ENCODE assay signal across 32 mouse cellular contexts in the genomic region with DNA sequence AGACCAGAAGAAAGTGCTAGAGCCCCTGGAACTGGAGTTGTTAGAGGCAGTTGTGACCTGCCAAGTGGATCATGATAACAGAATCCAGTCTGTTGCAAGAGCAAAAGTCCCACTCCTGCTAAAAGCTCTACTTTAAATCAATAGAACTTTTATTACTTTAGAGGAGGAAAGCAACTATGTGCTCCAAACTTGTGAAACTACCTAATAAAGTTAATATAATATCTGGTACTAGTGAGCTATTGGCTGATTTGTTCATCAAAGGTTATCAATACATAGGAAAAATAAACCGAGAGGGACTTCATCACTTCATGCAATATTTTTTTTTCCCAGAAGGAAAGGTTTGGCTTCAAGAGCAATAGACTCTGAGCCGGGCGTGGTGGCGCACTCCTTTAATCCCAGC.
"Had no signal": no experiment of that assay in that cellular context is flagged by ENCODE, and none has a peak within 500 bp of the region (broad histone marks: within the 10 kb centered on the region; RNA-seq: fewer than 3 reads in every experiment).

No protein-coding gene starts in this region.

- DNase-seq: left cerebral cortex, postnatal 4 days; liver; liver, embryonic 13.5 days; liver, postnatal 0 days; lung, adult 18-20 months; lung, adult 2 months; lung, embryonic 14.5 days; lung, postnatal 10 days; lung, postnatal 14 days; lung, postnatal 36 days; lung, postnatal 4 days; midbrain, embryonic 14.5 days had no signal

- H3K4me3 ChIP-seq: left cerebral cortex, adult 2 months; limb, embryonic 10.5 days; limb, embryonic 12.5 days; limb, embryonic 13.5 days; limb, embryonic 15.5 days; liver, embryonic 13.5 days; liver, embryonic 15.5 days; lung, embryonic 15.5 days; megakaryocyte, embryonic 14.5 days; midbrain, embryonic 10.5 days; midbrain, embryonic 12.5 days; midbrain, embryonic 13.5 days; midbrain, embryonic 15.5 days; myocyte; neural tube, embryonic 12.5 days had no signal

- H3K9me3 ChIP-seq: limb, embryonic 10.5 days; limb, embryonic 12.5 days; limb, embryonic 13.5 days; limb, embryonic 15.5 days; liver, embryonic 13.5 days; liver, embryonic 15.5 days; lung, embryonic 15.5 days; megakaryocyte, embryonic 14.5 days; midbrain, embryonic 12.5 days; midbrain, embryonic 13.5 days; midbrain, embryonic 15.5 days; neural tube, embryonic 12.5 days had no signal

- ATAC-seq: liver, postnatal 0 days; lung, postnatal 0 days; midbrain, embryonic 13.5 days; midbrain, embryonic 15.5 days; midbrain, embryonic 16.5 days had no signal

- H3K9ac ChIP-seq: limb, embryonic 12.5 days; limb, embryonic 13.5 days; limb, embryonic 15.5 days; liver, embryonic 13.5 days; liver, embryonic 14.5 days; liver, embryonic 15.5 days; liver, postnatal 0 days; lung, embryonic 14.5 days; lung, embryonic 15.5 days; midbrain, embryonic 12.5 days; midbrain, embryonic 13.5 days; midbrain, embryonic 15.5 days; neural tube, embryonic 12.5 days had no signal

- H3K36me3 ChIP-seq: limb, embryonic 10.5 days; limb, embryonic 12.5 days; limb, embryonic 13.5 days; limb, embryonic 15.5 days; liver, embryonic 13.5 days; liver, embryonic 15.5 days; lung, embryonic 15.5 days; midbrain, embryonic 10.5 days; midbrain, embryonic 12.5 days; midbrain, embryonic 13.5 days; midbrain, embryonic 15.5 days; neural tube, embryonic 12.5 days had no signal

- H3K4me1 ChIP-seq: limb, embryonic 10.5 days; limb, embryonic 12.5 days; limb, embryonic 13.5 days; limb, embryonic 15.5 days; liver, embryonic 13.5 days; liver, embryonic 15.5 days; lung, embryonic 15.5 days; midbrain, embryonic 10.5 days; midbrain, embryonic 12.5 days; midbrain, embryonic 13.5 days; midbrain, embryonic 15.5 days; neural tube, embryonic 12.5 days had no signal

- H3K27me3 ChIP-seq: limb, embryonic 12.5 days; limb, embryonic 13.5 days; limb, embryonic 15.5 days; liver, embryonic 13.5 days; liver, embryonic 15.5 days; lung, embryonic 15.5 days; megakaryocyte, embryonic 14.5 days; midbrain, embryonic 12.5 days; midbrain, embryonic 13.5 days; midbrain, embryonic 15.5 days; neural tube, embryonic 12.5 days had no signal

- H3K4me2 ChIP-seq: limb, embryonic 12.5 days; limb, embryonic 13.5 days; limb, embryonic 15.5 days; liver, embryonic 11.5 days; liver, embryonic 13.5 days; liver, embryonic 15.5 days; lung, embryonic 14.5 days; lung, embryonic 15.5 days; midbrain, embryonic 11.5 days; midbrain, embryonic 12.5 days; midbrain, embryonic 13.5 days; midbrain, embryonic 15.5 days; neural tube, embryonic 12.5 days had no signal

- H3K27ac ChIP-seq: left cerebral cortex, adult 2 months; limb, embryonic 10.5 days; limb, embryonic 12.5 days; limb, embryonic 13.5 days; limb, embryonic 15.5 days; liver, embryonic 13.5 days; liver, embryonic 14.5 days; liver, embryonic 15.5 days; lung, embryonic 15.5 days; macrophage; midbrain, embryonic 10.5 days; midbrain, embryonic 12.5 days; midbrain, embryonic 13.5 days; midbrain, embryonic 15.5 days; neural tube, embryonic 12.5 days had no signal
